Mouse (Mus musculus) testis, postnatal 10 days (tissue): ENCODE data around the gene Edrf1.
"Not testable (repeated sequence)": the region's sequence is repeated elsewhere in the genome, so short reads cannot be mapped to it uniquely, and the experiment has no call there.

Source experiments
- DNase-seq: peaks from one replicate; pipeline ENCODE4 v3.0.0; 2021; ENCODE audit warnings: low spot score

Edrf1 gene

GRCm38 (mm10) chr7:133645716-133646115 lies 8.4 kb downstream of the Edrf1 start:
- no peak for DNase-seq

GRCm38 (mm10) chr7:133662467-133662866 lies 25.1 kb downstream of the Edrf1 start:
- DNase-seq = no peak

- DNase-seq = no peak
These were observed 31.7 kb downstream of the Edrf1 start for GRCm38 (mm10) chr7:133669071-133669470.

GRCm38 (mm10) chr7:133669946-133670345 lies 32.6 kb downstream of the Edrf1 start:
- DNase-seq = no peak

GRCm38 (mm10) chr7:133670846-133671245 lies 33.5 kb downstream of the Edrf1 start:
- no peak for DNase-seq

- DNase-seq = no peak
These were observed 38.7 kb downstream of the Edrf1 start for GRCm38 (mm10) chr7:133676002-133676401.

GRCm38 (mm10) chr7:133678716-133679115 lies 41.4 kb downstream of the Edrf1 start:
- DNase-seq = no peak

GRCm38 (mm10) chr7:133679439-133679838 lies 42.1 kb downstream of the Edrf1 start:
- DNase-seq = no peak

GRCm38 (mm10) chr7:133679961-133680360 lies 42.6 kb downstream of the Edrf1 start, which contains the start of gene Mmp21:
TSS of gene Mmp21 (minus strand) at chr7:133680061.
- DNase-seq = no peak

- no peak for DNase-seq
These were observed 46.3 kb downstream of the Edrf1 start for GRCm38 (mm10) chr7:133683626-133684025.

- no peak for DNase-seq
These were observed 46.8 kb downstream of the Edrf1 start for GRCm38 (mm10) chr7:133684110-133684509.

- no peak for DNase-seq
These were observed 47.4 kb downstream of the Edrf1 start for GRCm38 (mm10) chr7:133684701-133685100.

GRCm38 (mm10) chr7:133685644-133686043 lies 48.3 kb downstream of the Edrf1 start:
- not testable (repeated sequence) for DNase-seq

GRCm38 (mm10) chr7:133698021-133698709 lies 60.8 kb downstream of the Edrf1 start:
- DNase-seq = no peak

GRCm38 (mm10) chr7:133699885-133700284 lies 62.5 kb downstream of the Edrf1 start:
- no peak for DNase-seq

GRCm38 (mm10) chr7:133701366-133701765 lies 64.0 kb downstream of the Edrf1 start:
- DNase-seq = no peak

- no peak for DNase-seq
These were observed 65.0 kb downstream of the Edrf1 start for GRCm38 (mm10) chr7:133702333-133702732.

- no peak for DNase-seq
These were observed 66.6 kb downstream of the Edrf1 start for GRCm38 (mm10) chr7:133703906-133704305.

GRCm38 (mm10) chr7:133707301-133707700 lies 70.0 kb downstream of the Edrf1 start:
- no peak for DNase-seq

GRCm38 (mm10) chr7:133715387-133715786 lies 78.0 kb downstream of the Edrf1 start:
- DNase-seq = no peak

GRCm38 (mm10) chr7:133718580-133718979 lies 81.2 kb downstream of the Edrf1 start:
- DNase-seq = no peak

GRCm38 (mm10) chr7:133720616-133721015 lies 83.3 kb downstream of the Edrf1 start:
- no peak for DNase-seq
